In genomic region chr7:94042466-94043030, GRCm38 (mm10) we compare ENCODE assay signal across 8 mouse cellular contexts.
DNase-seq lines count a peak whose midpoint lies in the region; ATAC-seq and TF ChIP-seq lines count a peak whose summit lies in the region.

No protein-coding gene starts in this region.

- ATAC-seq in midbrain, embryonic 12.5 days (ENCODE audit: low FRiP score, low read depth): peak; percentile 86
- no peak for ATAC-seq in liver, postnatal 0 days

- H3K9ac ChIP-seq in midbrain, embryonic 12.5 days (replicated peaks): no peak overlapping the region; the same call in 1 of the 2 replicates
- H3K9ac ChIP-seq in liver, postnatal 0 days (replicated peaks): no peak overlapping the region

- no peak for TF ChIP-seq CTCF in liver, postnatal 0 days (IDR thresholded peaks at IDR 0.05; ENCODE audit: low read depth)

- H3K4me2 ChIP-seq in midbrain, embryonic 12.5 days (replicated peaks): peak overlapping the region; percentile 50
- no peak overlapping the region for H3K4me2 ChIP-seq in liver, postnatal 0 days (ENCODE audit: low read depth, low read length)

- no peaks in the 10 kb centered on the region for H3K9me3 ChIP-seq in hindbrain, embryonic 10.5 days
- no peaks in the 10 kb centered on the region for H3K9me3 ChIP-seq in midbrain, embryonic 12.5 days
- H3K9me3 ChIP-seq in liver, postnatal 0 days (ENCODE audit: low read length): no peaks in the 10 kb centered on the region

- peak; percentile 5 for DNase-seq in adrenal gland, postnatal 14 days
- DNase-seq in adrenal gland, postnatal 4 days (ENCODE audit: low spot score in 2 of 2): no peak
- peak; percentile 64 for DNase-seq in brain, adult 2 months (ENCODE audit: low read depth, low spot score)
- DNase-seq in hindbrain, embryonic 10.5 days (ENCODE audit: low spot score): peak; percentile 72
- DNase-seq in spleen, adult 12 weeks (ENCODE audit: low spot score): no peak
- no peak for DNase-seq in liver, postnatal 0 days
- DNase-seq in thymus, postnatal 10 days (ENCODE audit: low spot score in 2 of 2): no peak

- no peak for TF ChIP-seq EP300 in liver, postnatal 0 days (IDR thresholded peaks at IDR 0.05; ENCODE audit: low read depth)

- H3K27ac ChIP-seq in hindbrain, embryonic 10.5 days: peak overlapping the region; percentile 42
- no peak overlapping the region for H3K27ac ChIP-seq in midbrain, embryonic 12.5 days (replicated peaks)
- no peak overlapping the region for H3K27ac ChIP-seq in liver, postnatal 0 days (ENCODE audit: low read depth)

- H3K4me1 ChIP-seq in hindbrain, embryonic 10.5 days (replicated peaks): peaks cover 10% of the 10 kb centered on the region
- peaks cover 7% of the 10 kb centered on the region; the same call in 1 of the 2 replicates for H3K4me1 ChIP-seq in midbrain, embryonic 12.5 days
- H3K4me1 ChIP-seq in liver, postnatal 0 days (ENCODE audit: insufficient read depth): no peaks in the 10 kb centered on the region

- no peaks in the 10 kb centered on the region for H3K27me3 ChIP-seq in hindbrain, embryonic 10.5 days (ENCODE audit: insufficient read depth, poor library complexity, severe bottlenecking)
- no peaks in the 10 kb centered on the region for H3K27me3 ChIP-seq in midbrain, embryonic 12.5 days
- no peaks in the 10 kb centered on the region for H3K27me3 ChIP-seq in liver, postnatal 0 days (ENCODE audit: insufficient read depth, low read length)

- 10% methylated on average over 11 of the region's 11 CpGs for WGBS in hindbrain, embryonic 10.5 days
- WGBS in midbrain, embryonic 12.5 days: 8% methylated on average over 11 of the region's 11 CpGs
- 22% methylated on average over 11 of the region's 11 CpGs for WGBS in liver, postnatal 0 days (ENCODE audit: insufficient replicate concordance)

- H3K4me3 ChIP-seq in hindbrain, embryonic 10.5 days: peak overlapping the region; percentile 45
- peak overlapping the region; percentile 30 for H3K4me3 ChIP-seq in midbrain, embryonic 12.5 days
- no peak overlapping the region for H3K4me3 ChIP-seq in liver, postnatal 0 days (ENCODE audit: low read depth, low read length)

- no peaks in the 10 kb centered on the region for H3K36me3 ChIP-seq in hindbrain, embryonic 10.5 days
- H3K36me3 ChIP-seq in midbrain, embryonic 12.5 days: no peaks in the 10 kb centered on the region
- H3K36me3 ChIP-seq in liver, postnatal 0 days (replicated peaks; ENCODE audit: insufficient read depth, low read length): no peaks in the 10 kb centered on the region

Comparison
In these comparisons a context has a peak if more than half of its experiments do, and no peak if none do; other contexts are left out.
1. DNase-seq: peak in adrenal gland, postnatal 14 days (single experiment), brain, adult 2 months (single experiment) and hindbrain, embryonic 10.5 days (single experiment); none in adrenal gland, postnatal 4 days (0 of 2), spleen, adult 12 weeks (single experiment), liver, postnatal 0 days (single experiment) and thymus, postnatal 10 days (0 of 2).